ENCODE assay signal across 27 mouse cellular contexts in the genomic region with DNA sequence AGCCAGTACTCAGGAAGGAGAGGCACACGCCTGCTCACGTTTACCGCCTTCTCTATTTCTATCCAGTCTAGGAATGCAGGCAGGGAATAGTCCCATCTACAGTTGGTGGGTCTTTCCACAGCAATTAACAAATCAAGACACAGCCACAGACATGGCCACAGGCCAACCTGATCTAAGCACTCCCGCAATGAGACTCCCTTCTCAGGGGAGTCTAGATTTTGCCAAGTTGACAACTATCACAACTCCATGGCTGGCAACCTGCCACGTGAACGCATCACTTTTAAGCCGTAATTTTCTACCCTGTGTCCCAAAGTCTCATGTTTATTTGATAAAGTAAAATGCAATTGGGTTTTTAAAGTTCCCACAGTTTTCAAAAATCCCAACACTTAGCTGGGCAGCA.
DNase-seq lines count a peak whose midpoint lies in the region; ATAC-seq and TF ChIP-seq lines count a peak whose summit lies in the region.
"Had no signal": no experiment of that assay in that cellular context is flagged by ENCODE, and none has a peak within 500 bp of the region (broad histone marks: within the 10 kb centered on the region; RNA-seq: fewer than 3 reads in every experiment).

No protein-coding gene starts in this region.

- no peak overlapping the region for H3K4me2 ChIP-seq in forebrain, postnatal 0 days (ENCODE audit: low read depth)
- no peak overlapping the region for H3K4me2 ChIP-seq in forebrain, embryonic 16.5 days (ENCODE audit: low read length)
- H3K4me2 ChIP-seq: hindbrain, embryonic 15.5 days; liver, embryonic 15.5 days; midbrain, embryonic 11.5 days had no signal

- H3K36me3 ChIP-seq in forebrain, postnatal 0 days (ENCODE audit: insufficient read depth), result no peaks in the 10 kb centered on the region
- no peaks in the 10 kb centered on the region for H3K36me3 ChIP-seq in forebrain, embryonic 16.5 days (ENCODE audit: control insufficient read depth, insufficient read depth)
- H3K36me3 ChIP-seq: forebrain, embryonic 10.5 days; G1E; hindbrain, embryonic 15.5 days; liver, embryonic 15.5 days had no signal

- H3K9me3 ChIP-seq in forebrain, postnatal 0 days (ENCODE audit: low read length), result no peaks in the 10 kb centered on the region
- H3K9me3 ChIP-seq in forebrain, embryonic 16.5 days (ENCODE audit: control insufficient read depth, low read length), result no peaks in the 10 kb centered on the region
- H3K9me3 ChIP-seq: forebrain, embryonic 10.5 days; G1E; hindbrain, embryonic 15.5 days; liver, embryonic 15.5 days had no signal

- H3K27me3 ChIP-seq in forebrain, postnatal 0 days (ENCODE audit: insufficient read depth, low read length), result no peaks in the 10 kb centered on the region
- no peaks in the 10 kb centered on the region for H3K27me3 ChIP-seq in forebrain, embryonic 16.5 days (replicated peaks; ENCODE audit: control insufficient read depth, insufficient read depth, low read length)
- H3K27me3 ChIP-seq: CH12.LX; hindbrain, embryonic 15.5 days; liver, embryonic 15.5 days had no signal

- H3K4me1 ChIP-seq in forebrain, postnatal 0 days (ENCODE audit: insufficient read depth), result no peaks in the 10 kb centered on the region
- H3K4me1 ChIP-seq in forebrain, embryonic 16.5 days (replicated peaks; ENCODE audit: control insufficient read depth, insufficient read depth, low read length), result no peaks in the 10 kb centered on the region
- peaks cover 5% of the 10 kb centered on the region for H3K4me1 ChIP-seq in embryonic fibroblast, embryonic 13.5 days (ENCODE audit: control insufficient read depth, insufficient read depth, low read length)
- H3K4me1 ChIP-seq: forebrain, embryonic 10.5 days; hindbrain, embryonic 15.5 days; liver, embryonic 15.5 days had no signal

- 58% methylated on average over 7 of the region's 7 CpGs for WGBS in forebrain, postnatal 0 days
- WGBS in forebrain, embryonic 16.5 days, result 64% methylated on average over 7 of the region's 7 CpGs

- no peak for TF ChIP-seq POLR2A in embryonic fibroblast, embryonic 13.5 days (IDR thresholded peaks at IDR 0.05; ENCODE audit: low read depth, low read length)

- no peak for TF ChIP-seq CTCF in forebrain, postnatal 0 days (IDR thresholded peaks at IDR 0.05; ENCODE audit: low read depth)
- no peak for TF ChIP-seq CTCF in embryonic fibroblast, embryonic 13.5 days (IDR thresholded peaks at IDR 0.05; ENCODE audit: borderline replicate concordance, insufficient read depth, low read length)

- no peak for ATAC-seq in forebrain, postnatal 0 days
- no peak for ATAC-seq in forebrain, embryonic 16.5 days
- ATAC-seq: activated CD4-positive, CD25-positive, alpha-beta regulatory T cell, adult 4 months had no signal

- no peak overlapping the region for H3K4me3 ChIP-seq in forebrain, postnatal 0 days (ENCODE audit: low read depth, low read length)
- no peak overlapping the region for H3K4me3 ChIP-seq in forebrain, embryonic 16.5 days (replicated peaks; ENCODE audit: low read length)
- H3K4me3 ChIP-seq in embryonic fibroblast, embryonic 13.5 days (ENCODE audit: insufficient read depth, low read length), result no peak overlapping the region
- H3K4me3 ChIP-seq: forebrain, embryonic 10.5 days; hindbrain, embryonic 15.5 days; left cerebral cortex, adult 2 months; liver, embryonic 15.5 days had no signal

- H3K27ac ChIP-seq in forebrain, postnatal 0 days (ENCODE audit: low read depth, low read length), result no peak overlapping the region
- no peak overlapping the region for H3K27ac ChIP-seq in forebrain, embryonic 16.5 days (ENCODE audit: low read length)
- peak overlapping the region; percentile 96 for H3K27ac ChIP-seq in embryonic fibroblast, embryonic 13.5 days (ENCODE audit: insufficient read depth, low read length)
- H3K27ac ChIP-seq: forebrain, embryonic 10.5 days; hindbrain, embryonic 15.5 days; liver, embryonic 15.5 days had no signal

- peak; percentile 4 for DNase-seq in forebrain, postnatal 0 days
- peak; percentile 6 to 8 for DNase-seq in kidney, postnatal 4 days
- no peak for DNase-seq in kidney, adult 18-20 months
- peak; percentile 20 for DNase-seq in right cerebral cortex, postnatal 4 days
- no peak for DNase-seq in right cerebral cortex, adult 18-20 months
- no peak for DNase-seq in frontal cortex, adult 2 months (ENCODE audit: extremely low spot score in 1 of 2, low spot score in 1 of 2)
- DNase-seq: adrenal gland, adult 8-10 months; B cell, adult 2 months; cerebellum, adult 2 months; cerebellum, postnatal 36 days; embryo, embryonic 11 days; gastrocnemius, postnatal 36 days; kidney, adult 8-10 months; kidney, postnatal 25 days; liver; lung, postnatal 14 days; right cerebral cortex, postnatal 25 days had no signal

- no peak overlapping the region for H3K9ac ChIP-seq in forebrain, postnatal 0 days
- H3K9ac ChIP-seq in forebrain, embryonic 16.5 days (replicated peaks; ENCODE audit: low read depth, low read length), result no peak overlapping the region
- H3K9ac ChIP-seq: hindbrain, embryonic 15.5 days; liver, embryonic 15.5 days had no signal

Comparison
In these comparisons a context has a peak if more than half of its experiments do, and no peak if none do; other contexts are left out.
1. DNase-seq: peak in forebrain, postnatal 0 days (single experiment), kidney, postnatal 4 days (2 of 2) and right cerebral cortex, postnatal 4 days (single experiment); none in kidney, adult 18-20 months (single experiment), right cerebral cortex, adult 18-20 months (single experiment) and frontal cortex, adult 2 months (0 of 2).